In the genomic region with DNA sequence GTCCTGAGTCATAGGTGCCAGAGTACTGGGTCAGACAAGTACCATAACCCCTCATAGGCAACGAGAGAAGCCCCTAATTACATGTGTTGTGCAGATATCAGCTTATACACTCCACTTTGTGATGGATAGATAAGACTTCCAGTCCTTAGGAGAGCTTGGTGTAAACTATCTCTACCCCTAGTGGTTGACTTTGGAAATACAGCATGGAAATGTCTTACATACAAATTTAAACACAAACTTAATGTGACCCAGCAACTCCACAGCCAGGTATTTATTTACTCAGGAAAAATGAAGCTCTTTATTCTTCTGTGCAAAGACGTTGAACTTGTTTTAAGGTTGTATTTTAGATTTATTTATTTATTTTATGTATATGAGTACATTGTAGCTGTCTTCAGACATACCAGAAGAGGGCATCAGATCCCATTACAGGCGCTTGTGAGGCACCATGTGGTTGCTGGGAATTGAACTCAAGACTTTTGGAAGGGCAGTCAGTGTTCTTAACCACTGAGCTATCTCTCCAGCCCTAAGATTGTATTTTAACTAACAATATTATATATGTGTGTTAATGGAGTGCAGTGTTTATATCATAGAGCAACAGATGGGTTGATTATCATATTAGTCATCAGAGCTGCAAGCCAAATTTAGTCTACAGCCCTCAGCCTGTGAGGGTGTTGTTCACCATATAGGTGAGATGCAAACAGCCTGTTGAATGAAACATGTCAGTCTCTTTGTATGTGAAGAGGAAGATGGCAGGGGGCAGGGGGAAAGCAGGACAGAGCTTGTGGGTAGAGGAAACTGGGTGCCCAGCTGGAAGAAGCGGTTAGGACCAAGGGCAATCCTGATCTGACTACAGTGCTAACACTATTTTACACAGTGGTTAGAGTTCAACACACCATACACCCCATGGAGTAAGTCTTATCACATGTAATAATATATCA, we compare ENCODE assay signal across 11 mouse cellular contexts. TPM values are rescaled to one million over a fixed set of nuclear protein-coding genes. Genes with fewer than 3 reads are reported as not detected.
DNase-seq lines count a peak whose midpoint lies in the region; ATAC-seq and TF ChIP-seq lines count a peak whose summit lies in the region.
"Had no signal": no experiment of that assay in that cellular context is flagged by ENCODE, and none has a peak within 500 bp of the region (broad histone marks: within the 10 kb centered on the region; RNA-seq: fewer than 3 reads in every experiment).

No protein-coding gene starts in this region.

- no peaks in the 10 kb centered on the region for H3K4me1 ChIP-seq in forebrain, postnatal 0 days (ENCODE audit: insufficient read depth)
- H3K4me1 ChIP-seq in forebrain, embryonic 12.5 days, result no peaks in the 10 kb centered on the region
- H3K4me1 ChIP-seq in midbrain, embryonic 14.5 days (ENCODE audit: control insufficient read depth, insufficient read depth, low read length), result no peaks in the 10 kb centered on the region
- H3K4me1 ChIP-seq in midbrain, embryonic 10.5 days, result no peaks in the 10 kb centered on the region
- H3K4me1 ChIP-seq: kidney, embryonic 15.5 days had no signal

- no peak overlapping the region for H3K4me3 ChIP-seq in forebrain, postnatal 0 days (ENCODE audit: low read depth, low read length)
- H3K4me3 ChIP-seq in forebrain, embryonic 12.5 days (replicated peaks), result no peak overlapping the region
- H3K4me3 ChIP-seq in midbrain, embryonic 14.5 days (replicated peaks; ENCODE audit: low read depth, low read length), result no peak overlapping the region
- no peak overlapping the region for H3K4me3 ChIP-seq in midbrain, embryonic 10.5 days
- H3K4me3 ChIP-seq: kidney, embryonic 15.5 days; megakaryocyte, embryonic 14.5 days had no signal

- no peaks in the 10 kb centered on the region for H3K36me3 ChIP-seq in forebrain, postnatal 0 days (ENCODE audit: insufficient read depth)
- H3K36me3 ChIP-seq in forebrain, embryonic 12.5 days (replicated peaks), result no peaks in the 10 kb centered on the region
- H3K36me3 ChIP-seq in midbrain, embryonic 14.5 days (ENCODE audit: control insufficient read depth, insufficient read depth, low read length), result no peaks in the 10 kb centered on the region
- H3K36me3 ChIP-seq in midbrain, embryonic 10.5 days, result no peaks in the 10 kb centered on the region
- H3K36me3 ChIP-seq in splenic B cell, adult 2 months (ENCODE audit: control insufficient read depth, insufficient read depth, low read length, poor library complexity, severe bottlenecking), result no peaks in the 10 kb centered on the region
- H3K36me3 ChIP-seq: kidney, embryonic 15.5 days had no signal

- no peaks in the 10 kb centered on the region for H3K27me3 ChIP-seq in forebrain, postnatal 0 days (ENCODE audit: insufficient read depth, low read length)
- H3K27me3 ChIP-seq in forebrain, embryonic 12.5 days, result no peaks in the 10 kb centered on the region
- H3K27me3 ChIP-seq in midbrain, embryonic 14.5 days (ENCODE audit: control insufficient read depth, insufficient read depth, low read length), result no peaks in the 10 kb centered on the region
- no peaks in the 10 kb centered on the region for H3K27me3 ChIP-seq in midbrain, embryonic 10.5 days (ENCODE audit: low read depth, poor library complexity, severe bottlenecking)
- no peaks in the 10 kb centered on the region for H3K27me3 ChIP-seq in splenic B cell, adult 2 months (ENCODE audit: control insufficient read depth, insufficient read depth, low read length, poor library complexity, severe bottlenecking)

- peak; percentile 57 for TF ChIP-seq CTCF in forebrain, postnatal 0 days (IDR thresholded peaks at IDR 0.05; ENCODE audit: low read depth)

- no peaks in the 10 kb centered on the region for H3K9me3 ChIP-seq in forebrain, postnatal 0 days (ENCODE audit: low read length)
- H3K9me3 ChIP-seq in forebrain, embryonic 12.5 days, result no peaks in the 10 kb centered on the region
- no peaks in the 10 kb centered on the region for H3K9me3 ChIP-seq in midbrain, embryonic 14.5 days (ENCODE audit: control insufficient read depth, low read length)
- no peaks in the 10 kb centered on the region for H3K9me3 ChIP-seq in midbrain, embryonic 10.5 days (replicated peaks)
- H3K9me3 ChIP-seq: kidney, embryonic 15.5 days; megakaryocyte, embryonic 14.5 days had no signal

- no peak for ATAC-seq in forebrain, postnatal 0 days
- no peak for ATAC-seq in forebrain, embryonic 12.5 days (ENCODE audit: low FRiP score)
- no peak for ATAC-seq in midbrain, embryonic 14.5 days (ENCODE audit: low FRiP score, low TSS enrichment)
- 0 out of 2 replicates have a peak, but pooled peaks have one; percentile 49 for ATAC-seq in erythroid progenitor cell, adult 5-6 weeks (replicated peaks; ENCODE audit: low FRiP score, poor library complexity, severe bottlenecking)

- 63% methylated on average over 4 of the region's 4 CpGs for WGBS in forebrain, postnatal 0 days
- WGBS in forebrain, embryonic 12.5 days, result 64% methylated on average over 4 of the region's 4 CpGs
- 68% methylated on average over 4 of the region's 4 CpGs for WGBS in midbrain, embryonic 14.5 days
- WGBS in midbrain, embryonic 10.5 days, result 61% methylated on average over 4 of the region's 4 CpGs

- H3K4me2 ChIP-seq in forebrain, postnatal 0 days (ENCODE audit: low read depth), result no peak overlapping the region
- H3K4me2 ChIP-seq in forebrain, embryonic 12.5 days, result no peak overlapping the region
- H3K4me2 ChIP-seq in midbrain, embryonic 14.5 days (ENCODE audit: low read length), result no peak overlapping the region
- H3K4me2 ChIP-seq: kidney, embryonic 15.5 days had no signal

- no peak overlapping the region for H3K9ac ChIP-seq in forebrain, postnatal 0 days
- no peak overlapping the region for H3K9ac ChIP-seq in forebrain, embryonic 12.5 days
- no peak overlapping the region for H3K9ac ChIP-seq in midbrain, embryonic 14.5 days (replicated peaks; ENCODE audit: low read length)
- H3K9ac ChIP-seq: kidney, embryonic 15.5 days had no signal

- no peak overlapping the region for H3K27ac ChIP-seq in forebrain, postnatal 0 days (ENCODE audit: low read depth, low read length)
- H3K27ac ChIP-seq in forebrain, embryonic 12.5 days, result no peak overlapping the region
- H3K27ac ChIP-seq in midbrain, embryonic 14.5 days (replicated peaks; ENCODE audit: low read depth, low read length), result no peak overlapping the region
- H3K27ac ChIP-seq in midbrain, embryonic 10.5 days (replicated peaks), result no peak overlapping the region
- H3K27ac ChIP-seq: kidney, embryonic 15.5 days had no signal

- peak; percentile 39 for DNase-seq in forebrain, postnatal 0 days
- DNase-seq in midbrain, embryonic 14.5 days, result peak; percentile 75
- no peak for DNase-seq in midbrain, embryonic 10.5 days (ENCODE audit: low spot score)
- peak; percentile 34 for DNase-seq in splenic B cell, adult 2 months (ENCODE audit: low read depth, low spot score)
- no peak for DNase-seq in heart, postnatal 4 days
- DNase-seq in adrenal gland, postnatal 4 days (ENCODE audit: low spot score in 2 of 2), result no peak

RNA-seq across cellular contexts. Expression of gene Olfr523, which starts 15.6 kb away (rescaled TPM):
- total RNA-seq in forebrain, postnatal 0 days (2014; rRNA removed), result not detected in 2 replicates
- polyA plus RNA-seq in forebrain, postnatal 0 days (2015; fragmentation: Nextera tagmentation; extraction: Ambion mirVana), result not detected in 2 replicates
- 0.05 TPM in 1 of 2 replicates, not detected in the other for polyA plus RNA-seq in forebrain, embryonic 12.5 days (2016; fragmentation: Nextera tagmentation; extraction: Ambion mirVana)
- not detected in 2 replicates for polyA plus RNA-seq in midbrain, embryonic 14.5 days (2014; fragmentation: Nextera tagmentation; extraction: Ambion mirVana)
- not detected in 2 replicates for polyA plus RNA-seq in midbrain, embryonic 10.5 days (2016; fragmentation: Nextera tagmentation; extraction: Ambion mirVana)
- total RNA-seq in erythroid progenitor cell, adult 5-6 weeks (2015; ENCODE audit: low replicate concordance), result not detected in 2 replicates
- total RNA-seq in erythroid progenitor cell, adult 5-6 weeks (2017; ENCODE audit: low replicate concordance), result not detected in 2 replicates
- not detected for total RNA-seq in heart, postnatal 4 days (2021)
- not detected for total RNA-seq in adrenal gland, postnatal 4 days (2021)
- polyA plus RNA-seq: kidney, embryonic 15.5 days; small intestine, adult 2 months had no signal

RNA-seq across cellular contexts. Expression of gene Olfr524, which starts 17.1 kb away (rescaled TPM):
- not detected in 2 replicates for total RNA-seq in forebrain, postnatal 0 days (2014; rRNA removed)
- not detected in 2 replicates for polyA plus RNA-seq in forebrain, postnatal 0 days (2015; fragmentation: Nextera tagmentation; extraction: Ambion mirVana)
- polyA plus RNA-seq in forebrain, embryonic 12.5 days (2016; fragmentation: Nextera tagmentation; extraction: Ambion mirVana), result not detected in 2 replicates
- not detected in 2 replicates for polyA plus RNA-seq in midbrain, embryonic 14.5 days (2014; fragmentation: Nextera tagmentation; extraction: Ambion mirVana)
- not detected in 2 replicates for polyA plus RNA-seq in midbrain, embryonic 10.5 days (2016; fragmentation: Nextera tagmentation; extraction: Ambion mirVana)
- total RNA-seq in erythroid progenitor cell, adult 5-6 weeks (2015; ENCODE audit: low replicate concordance), result not detected in 2 replicates
- not detected in 2 replicates for total RNA-seq in erythroid progenitor cell, adult 5-6 weeks (2017; ENCODE audit: low replicate concordance)
- total RNA-seq in heart, postnatal 4 days (2021), result not detected
- total RNA-seq in adrenal gland, postnatal 4 days (2021), result not detected
- polyA plus RNA-seq: kidney, embryonic 15.5 days; small intestine, adult 2 months had no signal

RNA-seq across cellular contexts. Expression of gene Olfr522, which starts 24.1 kb away (rescaled TPM):
- not detected in 2 replicates for total RNA-seq in forebrain, postnatal 0 days (2014; rRNA removed)
- not detected in 2 replicates for polyA plus RNA-seq in forebrain, postnatal 0 days (2015; fragmentation: Nextera tagmentation; extraction: Ambion mirVana)
- polyA plus RNA-seq in forebrain, embryonic 12.5 days (2016; fragmentation: Nextera tagmentation; extraction: Ambion mirVana), result not detected in 2 replicates
- not detected in 2 replicates for polyA plus RNA-seq in midbrain, embryonic 14.5 days (2014; fragmentation: Nextera tagmentation; extraction: Ambion mirVana)
- not detected in 2 replicates for polyA plus RNA-seq in midbrain, embryonic 10.5 days (2016; fragmentation: Nextera tagmentation; extraction: Ambion mirVana)
- total RNA-seq in erythroid progenitor cell, adult 5-6 weeks (2015; ENCODE audit: low replicate concordance), result not detected in 2 replicates
- total RNA-seq in erythroid progenitor cell, adult 5-6 weeks (2017; ENCODE audit: low replicate concordance), result not detected in 2 replicates
- not detected for total RNA-seq in heart, postnatal 4 days (2021)
- total RNA-seq in adrenal gland, postnatal 4 days (2021), result not detected
- polyA plus RNA-seq: kidney, embryonic 15.5 days; small intestine, adult 2 months had no signal

RNA-seq across cellular contexts. Expression of gene Cd163l1, which starts 29.4 kb away (rescaled TPM):
- 0.08 TPM in 1 of 2 replicates, not detected in the other for total RNA-seq in forebrain, postnatal 0 days (2014; rRNA removed)
- not detected in 2 replicates for polyA plus RNA-seq in forebrain, postnatal 0 days (2015; fragmentation: Nextera tagmentation; extraction: Ambion mirVana)
- polyA plus RNA-seq in forebrain, embryonic 12.5 days (2016; fragmentation: Nextera tagmentation; extraction: Ambion mirVana), result 0.11 TPM in 1 of 2 replicates, not detected in the other
- not detected in 2 replicates for polyA plus RNA-seq in midbrain, embryonic 14.5 days (2014; fragmentation: Nextera tagmentation; extraction: Ambion mirVana)
- polyA plus RNA-seq in midbrain, embryonic 10.5 days (2016; fragmentation: Nextera tagmentation; extraction: Ambion mirVana), result not detected in 2 replicates
- total RNA-seq in erythroid progenitor cell, adult 5-6 weeks (2015; ENCODE audit: low replicate concordance), result not detected in 2 replicates
- not detected in 2 replicates for total RNA-seq in erythroid progenitor cell, adult 5-6 weeks (2017; ENCODE audit: low replicate concordance)
- under 1 TPM in 1 of 2 experiments, not detected in 1; 0.07 TPM for total RNA-seq in heart, postnatal 4 days (2021)
- total RNA-seq in adrenal gland, postnatal 4 days (2021), result not detected
- polyA plus RNA-seq: kidney, embryonic 15.5 days had no signal

RNA-seq across cellular contexts. Expression of gene Sprn, which starts 34.0 kb away (rescaled TPM):
- 64.0 and 74.4 TPM in 2 replicates for total RNA-seq in forebrain, postnatal 0 days (2014; rRNA removed)
- 32.6 and 43.5 TPM in 2 replicates for polyA plus RNA-seq in forebrain, postnatal 0 days (2015; fragmentation: Nextera tagmentation; extraction: Ambion mirVana)
- polyA plus RNA-seq in forebrain, embryonic 12.5 days (2016; fragmentation: Nextera tagmentation; extraction: Ambion mirVana), result 1.8 and 1.9 TPM in 2 replicates
- 14.4 and 15.1 TPM in 2 replicates for polyA plus RNA-seq in midbrain, embryonic 14.5 days (2014; fragmentation: Nextera tagmentation; extraction: Ambion mirVana)
- 0.49 and 0.79 TPM in 2 replicates for polyA plus RNA-seq in midbrain, embryonic 10.5 days (2016; fragmentation: Nextera tagmentation; extraction: Ambion mirVana)
- not detected in 2 replicates for total RNA-seq in erythroid progenitor cell, adult 5-6 weeks (2015; ENCODE audit: low replicate concordance)
- not detected in 2 replicates for total RNA-seq in erythroid progenitor cell, adult 5-6 weeks (2017; ENCODE audit: low replicate concordance)
- total RNA-seq in heart, postnatal 4 days (2021), result under 1 TPM; 0.17 to 0.27 TPM
- total RNA-seq in adrenal gland, postnatal 4 days (2021), result 1 to 10 TPM; 1.7 to 2.6 TPM

Comparison
In these comparisons a context has a peak if more than half of its experiments do, and no peak if none do; other contexts are left out.
1. DNase-seq: peak in forebrain, postnatal 0 days (single experiment), midbrain, embryonic 14.5 days (single experiment) and splenic B cell, adult 2 months (single experiment); none in midbrain, embryonic 10.5 days (single experiment), heart, postnatal 4 days (single experiment) and adrenal gland, postnatal 4 days (0 of 2).